Mouse (Mus musculus) embryonic stem cell, embryonic (primary cell): ENCODE measurements around the gene Snrpd3.
"Not testable (repeated sequence)": the region's sequence is repeated elsewhere in the genome, so short reads cannot be mapped to it uniquely, and the experiment has no call there.

Experiments used
- CTCF ChIA-PET, 4 experiments: fragments of 300-600 bp in 2 of 4; fragments of 350-600 bp in 2 of 4; sonication (Branson Sonifier 250); formaldehyde crosslinking; loops; one replicate each; lab custom pipeline; 2022; ENCODE audit warnings: inconsistent platforms in 2 of 4; lab: Charles Lee
- POLR2A ChIA-PET, 4 experiments: fragments of 300-600 bp in 2 of 4; fragments of 350-600 bp in 2 of 4; sonication (Branson Sonifier 250); formaldehyde crosslinking; loops; one replicate each; lab custom pipeline; 2022; ENCODE audit warnings: antibody characterized with exemption in 4 of 4, inconsistent platforms in 1 of 4; lab: Charles Lee

The Snrpd3 gene

DNA sequence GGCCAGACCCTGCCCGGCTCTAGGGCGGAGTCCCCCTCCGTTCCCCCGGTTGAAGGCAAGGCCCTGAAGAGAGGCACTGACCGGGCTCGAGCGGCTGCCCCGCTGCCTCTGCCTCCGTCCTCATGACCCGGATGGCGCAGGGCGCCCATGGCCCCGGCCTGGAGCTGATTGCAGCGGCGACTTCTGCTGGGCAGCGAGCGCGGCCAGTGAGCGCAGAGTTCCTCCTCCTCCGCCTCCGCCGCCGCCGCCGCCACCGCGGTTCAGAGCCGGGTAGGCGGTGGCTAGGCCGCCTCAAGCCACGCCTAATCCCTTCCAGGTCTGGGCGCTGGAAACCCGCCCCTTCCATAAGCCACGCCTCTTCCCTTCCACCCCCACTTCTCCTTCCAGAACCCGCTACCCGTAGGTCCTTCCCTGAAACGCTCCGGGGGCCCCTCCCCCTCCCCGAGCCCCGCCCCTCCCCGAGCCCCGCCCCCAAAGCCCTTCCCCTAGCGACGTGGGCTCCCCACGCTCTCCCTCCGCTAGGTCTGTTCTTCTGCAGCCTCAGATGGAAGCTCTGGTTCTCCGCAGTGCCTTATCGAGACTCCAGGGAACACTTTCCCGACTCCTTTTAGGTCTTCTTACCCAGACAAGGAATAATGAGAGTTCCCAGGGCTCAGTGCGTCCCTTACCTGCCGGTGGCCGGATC is at the start of gene Snrpd3:
TSS of gene Snrpd3 (plus strand) at position 479 of the 685 bp plus-strand sequence.
- POLR2A ChIA-PET: interaction anchor here in 3 of 4 experiments (0.6 to 2.2 kb wide), 21 partner anchors 8 to 953 kb away, joined by 3 to 10 read pairs (median 4); partner anchors contain the start of genes Ddt (in 1 of the 3) and Mmp11 (in 1 of the 3)
- CTCF ChIA-PET: interaction anchor here in 1 of 4 experiments (0.6 kb wide), 1 partner anchor 336 kb away, joined by 6 read pairs; no protein-coding TSS in a partner anchor

DNA sequence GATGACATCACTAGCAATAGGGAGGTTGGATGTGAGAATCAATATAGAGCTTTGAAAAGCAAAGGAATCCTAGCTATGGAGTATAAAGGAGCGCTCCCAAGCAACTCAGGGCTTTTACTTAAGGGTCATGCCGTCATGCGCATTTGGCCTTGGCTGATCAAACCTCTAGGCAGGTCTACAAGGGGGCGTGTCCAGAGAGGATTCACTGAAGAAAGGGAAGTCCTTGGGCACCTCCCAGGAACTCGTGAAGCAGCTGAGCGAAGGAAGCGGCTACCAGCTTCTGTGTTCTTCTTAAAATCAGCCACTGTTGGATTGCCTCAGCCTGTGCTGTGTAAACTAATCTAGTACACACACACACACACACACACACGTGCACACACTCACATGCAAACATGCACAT is 43.9 kb upstream of the Snrpd3 start:
- POLR2A ChIA-PET: interaction anchor here in 2 of 4 experiments (0.6 to 1.3 kb wide), 6 partner anchors 9 to 469 kb away, joined by 3 to 4 read pairs (median 3); no protein-coding TSS in a partner anchor
- CTCF ChIA-PET: interaction anchor here in 1 of 4 experiments (0.9 kb wide), 1 partner anchor 35 kb away, joined by 3 read pairs; no protein-coding TSS in a partner anchor

DNA sequence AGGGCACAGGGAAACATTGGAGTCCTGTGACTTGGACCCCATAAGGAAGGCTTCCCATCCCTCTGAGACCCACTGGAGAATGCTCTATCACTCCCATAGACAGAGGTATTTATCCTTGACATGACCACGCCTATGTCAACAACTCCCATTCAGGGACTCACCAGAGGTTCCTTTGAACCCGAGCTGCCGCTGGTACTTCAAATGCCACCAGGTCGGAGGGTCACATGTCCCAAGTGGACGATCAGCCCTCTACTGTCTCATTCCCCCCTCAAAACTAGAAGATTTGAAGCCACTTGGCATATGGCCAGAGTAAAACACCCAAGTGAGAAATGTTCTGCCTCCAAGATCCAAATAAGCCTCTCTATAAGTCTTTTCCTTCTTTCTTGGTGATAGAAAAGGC is 42.8 kb upstream of the Snrpd3 start:
- POLR2A ChIA-PET: interaction anchor here in 1 of 4 experiments (1.3 kb wide), 1 partner anchor 10 kb away, joined by 4 read pairs; no protein-coding TSS in a partner anchor
- CTCF ChIA-PET: no interaction called here

DNA sequence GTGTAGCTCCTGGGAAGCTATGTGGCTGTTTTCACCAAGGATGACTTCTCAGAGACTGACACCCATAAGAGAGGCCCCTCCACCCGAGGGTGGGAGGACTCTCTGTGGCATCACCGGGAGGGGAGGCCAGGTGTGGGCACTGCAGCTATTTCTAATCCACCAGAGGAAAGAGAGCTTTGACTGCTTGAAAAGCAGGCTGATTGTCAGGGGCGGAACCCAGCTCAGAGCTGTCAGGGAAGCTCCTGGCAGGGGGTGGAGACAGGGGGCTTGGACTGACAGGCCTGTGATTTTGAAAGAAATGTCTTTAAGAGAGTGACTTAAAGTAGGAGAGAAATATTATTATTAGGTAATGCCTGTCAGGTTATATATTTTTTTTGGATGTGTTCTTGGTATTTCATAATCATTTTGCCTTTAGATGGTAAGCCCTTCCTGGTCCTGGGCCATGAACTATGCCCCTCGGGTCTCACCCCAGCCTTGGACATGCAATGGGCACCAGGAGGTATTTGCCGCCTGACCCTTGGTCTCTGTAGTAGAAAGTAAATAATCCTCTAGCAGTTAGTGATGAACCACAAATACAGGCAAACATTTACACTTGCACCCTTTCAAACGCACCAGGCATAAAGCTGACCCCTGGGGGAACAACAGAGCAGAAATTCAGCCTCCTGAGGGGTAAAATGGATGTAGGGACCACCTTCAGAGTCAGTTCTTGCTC is 42.1 kb upstream of the Snrpd3 start:
- POLR2A ChIA-PET: not testable (repeated sequence)
- CTCF ChIA-PET: interaction anchor here in 1 of 4 experiments (0.7 kb wide), 1 partner anchor 35 kb away, joined by 3 read pairs; no protein-coding TSS in a partner anchor

DNA sequence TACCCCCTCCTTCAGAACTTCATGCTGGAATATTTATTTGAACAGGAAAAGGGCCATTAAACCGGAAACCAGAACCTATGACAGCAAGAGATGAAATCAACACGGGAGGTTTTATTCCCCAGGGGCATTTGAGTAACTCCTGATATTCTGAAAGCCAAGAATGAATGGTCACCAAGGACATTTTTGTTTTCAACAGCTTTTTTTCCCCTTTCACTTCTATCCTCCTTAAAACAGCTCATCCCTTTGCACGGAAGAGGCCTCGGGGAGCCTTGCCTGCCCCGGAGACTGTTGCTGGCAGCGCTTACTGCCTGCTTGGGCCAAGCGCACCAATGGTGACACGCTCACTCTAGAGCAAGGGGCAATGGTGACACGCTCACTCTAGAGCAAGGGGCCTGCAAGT is 40.3 kb upstream of the Snrpd3 start:
- POLR2A ChIA-PET: no interaction called here
- CTCF ChIA-PET: interaction anchor here in 1 of 4 experiments (0.7 kb wide), 1 partner anchor 285 kb away, joined by 4 read pairs; no protein-coding TSS in a partner anchor

DNA sequence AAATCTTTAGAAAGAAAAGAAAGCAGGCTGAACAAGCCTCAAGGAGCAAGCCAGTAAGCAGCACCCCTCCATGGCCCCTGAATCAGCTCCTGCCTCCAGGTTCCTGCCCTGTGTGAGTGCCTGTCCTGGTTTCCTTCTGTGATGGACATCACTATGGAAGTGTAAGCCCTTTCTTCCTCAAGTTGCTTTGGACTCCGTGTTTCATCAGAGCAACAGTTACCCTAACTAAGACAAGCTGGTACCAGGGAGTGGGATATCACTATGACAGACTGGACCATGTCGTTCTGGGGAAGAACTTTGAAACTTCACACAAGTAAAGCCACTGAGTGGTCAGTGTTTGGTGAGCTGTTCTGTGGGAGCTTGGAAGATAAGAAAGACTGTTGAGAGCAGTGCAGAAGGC is 37.4 kb upstream of the Snrpd3 start:
- ChIA-PET CTCF (interaction anchor here in 3 of 4 experiments (0.6 to 1.0 kb wide), 3 partner anchors 113 to 352 kb away, joined by 3 to 5 read pairs (median 4); no protein-coding TSS in a partner anchor), POLR2A (no interaction called here)

DNA sequence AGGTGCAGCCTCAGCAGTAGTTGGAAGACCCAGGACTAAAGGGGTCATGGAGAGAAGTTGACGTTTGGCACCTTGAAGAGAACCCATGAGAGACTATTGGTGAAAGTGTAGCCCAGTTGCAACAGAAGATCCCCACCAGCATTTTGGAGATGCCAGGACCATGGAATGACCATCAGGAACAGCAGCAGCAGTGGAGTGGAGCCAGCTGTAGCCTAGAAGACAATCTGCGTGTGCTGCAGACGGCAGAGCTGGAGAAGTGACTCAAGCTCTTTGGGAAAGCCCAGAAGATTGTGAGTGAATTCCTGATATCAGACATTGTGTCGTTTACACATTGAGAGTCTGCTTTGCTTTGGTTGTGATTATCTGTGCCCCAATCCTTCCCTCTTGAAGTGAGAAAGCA is 35.6 kb upstream of the Snrpd3 start:
- ChIA-PET POLR2A (no interaction called here), CTCF (no interaction called here)

DNA sequence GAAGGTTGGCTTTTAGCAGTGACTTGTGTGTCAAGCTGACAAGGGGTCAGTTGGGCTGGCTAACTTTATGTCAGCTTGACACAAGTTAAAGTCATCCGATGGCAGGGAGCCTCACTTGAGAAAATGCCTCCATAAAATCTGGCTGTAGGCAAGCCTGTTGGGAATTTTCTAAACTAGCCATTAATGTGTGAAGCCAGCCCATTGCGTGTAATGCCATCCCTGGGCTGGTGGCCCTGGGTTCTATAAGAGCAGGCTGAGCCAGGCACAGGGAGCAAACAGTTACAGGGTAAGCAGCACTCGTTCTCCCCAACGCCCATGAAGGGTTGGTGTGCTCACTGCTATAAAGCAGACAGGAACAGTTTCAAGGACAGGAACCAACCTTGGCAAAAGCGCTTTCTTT is 35.1 kb upstream of the Snrpd3 start:
- ChIA-PET CTCF (no interaction called here), POLR2A (no interaction called here)

DNA sequence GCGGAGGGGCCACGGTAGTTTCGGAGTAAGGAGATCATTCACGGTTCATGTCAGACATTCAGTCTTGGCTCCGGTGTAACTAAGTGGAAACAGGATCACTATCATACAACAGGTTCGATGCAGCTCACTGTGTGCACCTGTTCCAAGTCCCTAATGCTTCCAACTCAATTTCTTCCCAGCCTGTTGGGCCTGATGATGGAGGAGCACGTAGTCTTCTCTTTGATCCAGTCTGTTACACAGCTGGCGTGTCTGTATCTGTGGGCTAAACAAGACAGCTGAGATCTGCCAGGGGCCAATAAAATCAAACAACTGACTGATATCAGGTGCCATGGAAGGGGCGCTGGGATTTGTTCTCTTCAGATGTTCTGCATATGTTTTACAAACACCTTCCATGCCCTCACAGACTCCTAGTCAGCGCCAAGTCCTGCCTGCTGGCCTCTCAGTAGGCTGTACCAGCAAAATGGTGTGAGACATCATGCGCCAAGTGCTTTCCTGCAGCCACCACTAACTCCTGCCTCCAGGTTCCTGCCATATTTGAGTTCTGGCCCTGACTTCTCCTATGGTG is 34.4 kb upstream of the Snrpd3 start:
- CTCF ChIA-PET: no interaction called here

DNA sequence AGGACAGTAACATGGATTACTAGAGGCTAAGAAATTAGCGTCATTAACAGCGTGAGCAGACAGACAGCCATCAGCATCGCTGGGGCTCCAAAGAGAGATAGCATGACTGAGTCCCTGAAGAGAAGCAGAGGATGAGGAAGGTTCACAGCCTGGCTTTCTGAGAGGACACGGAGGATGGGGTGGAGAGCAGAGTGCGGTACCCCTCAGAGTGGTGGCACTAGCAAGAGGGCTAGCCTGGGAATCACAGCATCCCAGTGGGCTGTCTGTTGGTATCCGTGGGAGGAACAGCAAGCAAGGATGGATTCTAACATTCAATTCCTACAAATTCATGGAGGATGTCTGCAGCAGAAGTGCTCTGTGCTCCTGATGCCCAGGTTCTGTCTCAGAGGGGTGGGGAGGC is 33.3 kb upstream of the Snrpd3 start:
- ChIA-PET CTCF (interaction anchor here in 1 of 4 experiments (0.5 kb wide), 1 partner anchor 226 kb away, joined by 3 read pairs; no protein-coding TSS in a partner anchor), POLR2A (no interaction called here)

More for the DNA sequence above, 34.4 kb upstream of the Snrpd3 start:
- POLR2A ChIA-PET: no interaction called here

DNA sequence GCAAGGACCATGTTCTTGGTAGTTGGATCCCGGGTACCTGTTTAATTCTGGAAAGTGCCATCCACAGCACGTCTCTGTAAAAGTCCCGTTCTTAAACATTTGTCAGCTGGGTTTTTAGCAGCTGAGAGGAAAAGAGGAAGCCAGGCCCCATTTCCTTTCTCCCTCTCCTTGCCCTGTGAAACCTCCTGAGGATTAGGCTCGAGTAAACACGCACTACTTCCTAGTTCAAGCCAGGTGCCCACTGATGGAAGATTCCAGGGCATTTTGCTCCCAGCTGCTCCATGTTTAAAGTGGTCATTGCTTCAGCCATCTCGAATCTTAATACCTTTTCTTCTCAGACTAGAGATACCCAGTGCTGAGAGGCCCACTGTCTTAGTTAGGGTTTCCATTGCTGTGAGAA is 32.6 kb upstream of the Snrpd3 start:
- ChIA-PET CTCF (no interaction called here), POLR2A (interaction anchor here in 1 of 4 experiments (0.6 kb wide), 1 partner anchor 98 kb away, joined by 4 read pairs; no protein-coding TSS in a partner anchor)

DNA sequence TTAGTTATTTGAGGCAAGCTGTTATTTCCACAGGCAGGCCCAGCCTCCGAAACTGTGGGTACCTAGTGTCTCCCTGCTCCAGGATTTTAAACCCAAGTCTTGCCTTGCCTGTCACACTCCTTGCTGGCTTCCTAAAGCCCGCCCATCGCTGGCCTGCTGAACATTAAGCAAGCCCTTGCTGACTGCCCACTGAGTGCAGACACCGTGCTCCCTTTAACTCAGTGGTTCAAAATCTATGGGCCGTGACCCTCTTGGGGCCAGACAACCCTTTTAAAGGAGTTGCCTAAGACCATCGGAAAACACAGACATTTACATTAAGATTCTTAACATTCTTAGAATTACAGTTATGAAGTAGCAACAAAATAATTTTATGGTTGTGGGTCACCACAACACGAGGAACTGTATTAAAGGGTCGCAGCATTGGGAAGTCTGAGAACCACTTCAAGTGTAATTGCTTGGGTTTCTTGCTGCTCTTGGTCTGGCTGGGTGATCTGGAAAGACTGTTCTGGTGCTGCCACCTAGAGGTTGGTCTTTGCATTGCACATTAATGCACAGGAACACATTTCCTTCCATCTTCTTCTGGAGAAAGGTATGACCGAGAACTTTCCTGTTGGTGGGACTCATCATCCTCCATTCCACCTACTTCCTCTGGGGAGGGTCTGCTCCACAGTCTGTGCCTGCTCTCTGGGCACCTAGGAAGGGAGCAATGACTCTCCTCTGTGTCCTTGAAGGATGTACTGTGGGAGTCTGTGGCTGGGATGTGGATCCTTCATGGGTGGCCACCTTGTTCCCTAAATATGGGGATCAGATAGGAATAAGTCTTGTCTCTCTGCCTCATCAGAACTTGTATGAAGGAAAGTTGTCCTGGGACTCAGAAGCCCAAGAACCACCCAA is 31.0 kb upstream of the Snrpd3 start:
- ChIA-PET CTCF (no interaction called here), POLR2A (interaction anchor here in 1 of 4 experiments (1.2 kb wide), 1 partner anchor 31 kb away, joined by 3 read pairs; the partner anchor contains the start of genes Gucd1 and Snrpd3)

DNA sequence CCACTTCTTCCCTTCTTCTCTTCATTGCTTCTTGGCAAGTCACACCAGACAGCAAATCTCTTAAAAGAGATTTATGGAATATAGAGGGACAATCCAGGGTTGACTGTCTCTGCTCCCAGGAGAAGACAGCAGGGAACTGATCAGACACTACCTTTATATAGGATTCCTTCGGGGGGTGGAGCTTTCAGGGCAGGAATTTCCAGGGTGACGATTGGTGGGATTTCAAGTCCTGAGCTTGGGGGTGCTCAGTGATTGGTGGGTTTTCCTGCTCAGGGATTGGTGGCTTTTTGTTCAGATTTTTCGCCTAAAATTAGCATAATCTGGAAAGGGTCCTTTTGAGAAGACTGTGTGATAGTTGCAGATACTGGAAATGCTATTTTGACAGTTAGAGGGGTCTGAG is 30.2 kb upstream of the Snrpd3 start:
- POLR2A ChIA-PET: interaction anchor here in 1 of 4 experiments (1.2 to 1.8 kb wide), 2 partner anchors 10 to 30 kb away, joined by 3 to 5 read pairs; partner anchors contain the start of genes Gucd1 and Snrpd3
- CTCF ChIA-PET: interaction anchor here in 1 of 4 experiments (0.7 kb wide), 1 partner anchor 88 kb away, joined by 5 read pairs; no protein-coding TSS in a partner anchor

DNA sequence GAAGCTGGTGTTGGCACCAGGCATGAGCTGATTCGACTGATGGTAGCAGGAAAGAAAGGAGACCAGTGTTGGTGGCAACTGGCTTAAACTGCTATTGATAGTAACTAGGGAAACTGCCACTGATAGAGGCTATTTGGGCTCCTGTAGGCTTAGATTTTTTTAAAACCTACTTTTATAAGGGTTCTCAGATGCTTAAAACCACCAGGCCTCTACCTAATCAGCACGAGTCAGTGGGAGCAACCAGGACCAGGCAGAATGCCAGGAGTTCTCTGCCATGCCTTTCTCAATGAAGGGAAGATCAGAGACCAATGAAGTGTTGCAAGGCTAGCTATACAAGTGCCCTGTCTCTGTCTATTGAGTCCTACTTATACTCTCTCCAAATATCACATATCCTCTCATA is 27.8 kb upstream of the Snrpd3 start:
- ChIA-PET CTCF (no interaction called here), POLR2A (interaction anchor here in 1 of 4 experiments (0.6 kb wide), 1 partner anchor 24 kb away, joined by 3 read pairs; no protein-coding TSS in a partner anchor)

DNA sequence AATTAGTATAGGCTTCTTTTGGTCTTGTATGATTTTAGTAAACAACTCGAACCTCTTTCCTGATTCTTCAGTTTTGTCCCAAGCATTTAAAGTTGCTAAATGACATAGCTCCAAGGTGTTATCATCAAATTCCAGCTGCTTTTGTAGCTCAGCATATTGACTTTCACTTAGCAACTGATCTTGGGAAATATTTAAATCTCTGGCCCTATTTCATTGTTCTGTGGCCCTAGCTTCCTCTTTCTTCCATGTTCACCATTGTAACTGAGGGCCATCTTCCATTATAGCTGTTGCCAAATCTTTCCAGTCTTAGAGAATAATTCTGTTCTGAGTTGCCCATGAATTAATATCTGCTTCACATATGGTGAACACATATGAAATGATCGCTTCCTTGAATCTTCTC is 26.6 kb upstream of the Snrpd3 start:
- CTCF ChIA-PET: no interaction called here
- POLR2A ChIA-PET: interaction anchor here in 1 of 4 experiments (0.9 kb wide), 1 partner anchor 21 kb away, joined by 3 read pairs; no protein-coding TSS in a partner anchor

DNA sequence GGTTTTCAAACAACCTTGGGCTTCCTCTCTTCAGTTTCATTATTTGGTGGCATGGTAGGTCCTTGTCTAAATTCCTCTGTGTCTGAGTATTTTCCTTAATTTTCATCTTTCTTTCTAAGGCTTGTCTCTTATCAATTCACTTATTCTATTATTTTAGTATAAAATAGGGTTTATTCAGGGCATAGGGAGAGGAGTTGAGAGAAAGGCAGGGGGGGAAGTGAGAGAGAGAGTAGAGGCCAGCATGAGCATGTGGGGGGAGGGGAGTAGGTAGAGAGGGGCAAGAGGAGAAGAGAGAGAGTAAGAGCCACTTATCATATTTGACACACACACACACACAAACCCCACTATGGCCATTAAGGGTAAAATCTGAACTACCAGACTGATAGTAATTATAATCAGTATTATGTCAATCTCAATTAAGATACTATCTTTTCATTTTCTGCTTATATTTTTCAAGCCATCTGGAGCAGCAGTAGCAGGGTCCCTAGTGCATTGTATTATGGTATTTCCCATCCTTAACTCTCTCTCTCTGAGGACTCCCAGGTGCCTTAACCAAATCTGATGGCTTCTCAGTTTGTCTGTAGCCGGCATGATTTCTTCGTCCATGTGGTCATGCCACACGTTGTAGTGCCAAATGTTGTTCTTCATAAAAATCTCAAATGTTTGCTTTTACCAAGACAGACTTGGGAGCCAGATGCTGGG is 26.0 kb upstream of the Snrpd3 start:
- ChIA-PET CTCF (interaction anchor here in 1 of 4 experiments (0.9 kb wide), 1 partner anchor 14 kb away, joined by 3 read pairs; no protein-coding TSS in a partner anchor), POLR2A (no interaction called here)

DNA sequence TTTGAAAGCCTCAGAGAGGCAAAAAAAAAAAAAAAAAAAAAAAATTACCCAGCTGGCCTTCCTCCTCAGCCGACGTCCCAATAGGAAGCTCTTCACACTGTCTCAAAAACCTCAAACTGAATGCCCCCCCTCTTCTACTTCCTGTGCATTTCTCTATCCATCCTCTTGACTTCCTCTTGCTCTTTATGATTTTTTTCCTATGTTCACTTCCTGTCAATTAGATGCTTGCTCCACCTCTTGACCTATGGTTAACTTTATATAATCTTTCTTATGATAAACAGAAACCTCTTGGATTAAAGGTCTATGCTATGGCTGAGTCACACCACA is 25.5 kb upstream of the Snrpd3 start:
- ChIA-PET CTCF (interaction anchor here in 1 of 4 experiments (0.9 kb wide), 1 partner anchor 13 kb away, joined by 3 read pairs; no protein-coding TSS in a partner anchor), POLR2A (no interaction called here)
